Mouse (Mus musculus) adrenal gland (tissue): Measurements from ENCODE around the gene Noxred1.

ENCODE experiments used
- microRNA-seq, 2 experiments: library from miRNA; unstranded; fragments of <30 nt; microRNA quantifications; one replicate each; pipeline ENCODE4; 2019

Noxred1 gene

Small RNA genes lying within 50 kb of the gene (microRNA-seq; reads per million reads assigned to microRNA genes)
- 0 to 0.11 reads per million in 2 experiments for gene Gm47293
